23 mouse cellular contexts compared by ENCODE assay signal in the genomic region with DNA sequence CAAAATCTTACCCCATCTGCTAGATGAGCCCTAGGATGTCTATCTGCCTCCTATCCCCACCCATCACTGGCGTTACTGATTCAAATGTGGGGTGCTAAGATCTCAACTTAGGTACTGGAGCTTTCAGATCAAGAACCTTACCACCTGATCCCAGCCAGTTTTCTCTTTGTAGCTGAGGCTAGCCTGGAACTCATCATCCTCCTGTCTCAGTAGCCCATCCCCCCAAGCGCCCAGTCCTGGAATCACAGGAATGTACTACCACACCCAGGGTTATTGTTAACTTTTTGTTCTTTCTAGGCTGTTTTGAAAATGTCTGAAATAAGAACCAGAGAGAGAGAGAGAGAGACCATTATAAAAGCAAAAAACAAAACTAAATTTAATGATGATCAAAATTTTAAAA.
DNase-seq lines count a peak whose midpoint lies in the region; ATAC-seq and TF ChIP-seq lines count a peak whose summit lies in the region.
"Had no signal": no experiment of that assay in that cellular context is flagged by ENCODE, and none has a peak within 500 bp of the region (broad histone marks: within the 10 kb centered on the region; RNA-seq: fewer than 3 reads in every experiment).

No protein-coding gene starts in this region.

- H3K4me3 ChIP-seq in ES-Bruce4 (ENCODE audit: low read depth, low read length) (no peak overlapping the region), ES-E14 (ENCODE audit: insufficient read depth in 1 of 2, low read depth in 1 of 2, low read length in 2 of 2, poor library complexity in 1 of 2, severe bottlenecking in 1 of 2) (no peak overlapping the region)
- H3K4me3 ChIP-seq: embryonic facial prominence, embryonic 10.5 days; embryonic facial prominence, embryonic 12.5 days; forebrain, embryonic 13.5 days; forebrain, embryonic 15.5 days had no signal

- peak overlapping the region; percentile 89 for H3K27ac ChIP-seq in ES-Bruce4 (ENCODE audit: insufficient read depth, low read length)
- no peak overlapping the region for H3K27ac ChIP-seq in ES-E14 (ENCODE audit: insufficient read depth, low read depth, low read length, poor library complexity, severe bottlenecking)
- H3K27ac ChIP-seq: embryonic facial prominence, embryonic 10.5 days; embryonic facial prominence, embryonic 12.5 days; forebrain, embryonic 13.5 days had no signal

- H3K4me1 ChIP-seq in ES-Bruce4 (ENCODE audit: control insufficient read depth, insufficient read depth, low read length) (peaks cover 4% of the 10 kb centered on the region), ES-E14 (ENCODE audit: control insufficient read depth in 2 of 2, insufficient read depth in 2 of 2, low read length in 2 of 2, poor library complexity in 1 of 2) (peaks cover 15 to 20% of the 10 kb centered on the region in 2 experiments; a peak in 2 of 4 replicates)
- H3K4me1 ChIP-seq: embryonic facial prominence, embryonic 12.5 days had no signal

- TF ChIP-seq POLR2A in ES-Bruce4 (IDR thresholded peaks at IDR 0.05; ENCODE audit: insufficient read depth, low read length) = no peak

- H3K9me3 ChIP-seq in ES-Bruce4 (replicated peaks; ENCODE audit: control insufficient read depth, insufficient read depth, low read length, poor library complexity, severe bottlenecking) (no peaks in the 10 kb centered on the region), ES-E14 (ENCODE audit: control insufficient read depth, insufficient read depth, low read depth, low read length) (no peaks in the 10 kb centered on the region)
- H3K9me3 ChIP-seq: embryonic facial prominence, embryonic 10.5 days; embryonic facial prominence, embryonic 12.5 days; forebrain, embryonic 13.5 days; forebrain, embryonic 15.5 days had no signal

- peak; percentile 87 for TF ChIP-seq EP300 in ES-Bruce4 (IDR thresholded peaks at IDR 0.05; ENCODE audit: insufficient read depth, low read depth, low read length)

- no peaks in the 10 kb centered on the region for H3K27me3 ChIP-seq in ES-Bruce4 (ENCODE audit: control insufficient read depth, insufficient read depth, low read length, poor library complexity, severe bottlenecking)
- H3K27me3 ChIP-seq: CH12.LX; embryonic facial prominence, embryonic 12.5 days; forebrain, embryonic 13.5 days; forebrain, embryonic 15.5 days had no signal

- DNase-seq in ES-E14 (ENCODE audit: low read depth, low spot score) (no peak), WW6 (ENCODE audit: low read depth, low spot score) (peak; percentile 47)
- no peak for DNase-seq in lung, adult 18-20 months
- no peak for DNase-seq in heart, adult 18-20 months
- DNase-seq: adrenal gland, adult 8-10 months; adrenal gland, postnatal 14 days; adrenal gland, postnatal 36 days; B cell, adult 2 months; cerebellum, adult 11-12 months; cerebellum, adult 2 months; cerebellum, adult 9-10 months; cerebellum, postnatal 10 days; cerebellum, postnatal 25 days; forebrain, postnatal 0 days had no signal

- in situ Hi-C loops in ES-E14 (cut with MboI; ENCODE audit: low sequenced_read_pairs in 2 of 2, unreplicated experiment in 2 of 2) = no loop called here

- H3K36me3 ChIP-seq in ES-Bruce4 (ENCODE audit: control insufficient read depth, insufficient read depth, low read length, poor library complexity, severe bottlenecking) (no peaks in the 10 kb centered on the region), ES-E14 (ENCODE audit: control insufficient read depth, insufficient read depth, low read length, poor library complexity, severe bottlenecking) (no peaks in the 10 kb centered on the region)
- H3K36me3 ChIP-seq: embryonic facial prominence, embryonic 10.5 days; embryonic facial prominence, embryonic 12.5 days; forebrain, embryonic 15.5 days had no signal

- no peak for TF ChIP-seq CTCF in ES-Bruce4 (IDR thresholded peaks at IDR 0.05; ENCODE audit: low read depth, low read length)

- no peak overlapping the region for H3K9ac ChIP-seq in ES-Bruce4 (ENCODE audit: low read depth, poor library complexity, severe bottlenecking)
- H3K9ac ChIP-seq in ES-E14 (ENCODE audit: insufficient read depth, low read depth, low read length, poor library complexity, severe bottlenecking) = no peak overlapping the region
- H3K9ac ChIP-seq: embryonic facial prominence, embryonic 12.5 days; forebrain, embryonic 13.5 days; forebrain, embryonic 15.5 days; forebrain, postnatal 0 days had no signal

- ATAC-seq in megakaryocyte, adult 5-6 weeks (ENCODE audit: poor library complexity, severe bottlenecking) = no peak
- ATAC-seq: activated CD4-positive, CD25-positive, alpha-beta regulatory T cell, adult 4 months; CD4-positive, CD25-positive, alpha-beta regulatory T cell, adult 4 months; forebrain, embryonic 13.5 days; forebrain, embryonic 15.5 days; forebrain, postnatal 0 days had no signal

TF ChIP-seq in ES-E14, 5 proteins besides CTCF, POLR2A, EP300 and RAD21:
- TF ChIP-seq MAFK (IDR thresholded peaks at IDR 0.05; ENCODE audit: insufficient read depth, low read depth, low read length) (no peak), CHD2 (IDR thresholded peaks at IDR 0.05; ENCODE audit: low read depth, low read length) (peak; percentile 81), ZC3H11A (IDR thresholded peaks at IDR 0.05; ENCODE audit: borderline replicate concordance, low read depth, low read length) (0 out of 2 replicates have a peak, but pooled peaks have one; percentile 1), ZNF384 (IDR thresholded peaks at IDR 0.05; ENCODE audit: low read depth, low read length) (no peak), HCFC1 (IDR thresholded peaks at IDR 0.05; ENCODE audit: borderline replicate concordance, insufficient read depth, low read length) (no peak)
